Mouse (Mus musculus) MN1 (cell line): ENCODE measurements around the gene Ascc3.

ENCODE experiments used
- DNase-seq: peaks from one replicate; pipeline ENCODE4 v3.0.0-alpha.2; 2016; ENCODE audit warnings: low spot score

Gene Ascc3

GRCm38 (mm10) chr10:50763457-50764310 lies 171.2 kb downstream of the Ascc3 start:
- peak; percentile 16 for DNase-seq

- DNase-seq: no peak
Measured at GRCm38 (mm10) chr10:50772811-50773210, 180.3 kb downstream of the Ascc3 start.

- DNase-seq: no peak
Measured at GRCm38 (mm10) chr10:50773846-50774245, 181.4 kb downstream of the Ascc3 start.

- no peak for DNase-seq
Measured at GRCm38 (mm10) chr10:50792840-50793239, 200.4 kb downstream of the Ascc3 start.

GRCm38 (mm10) chr10:50801594-50801993 lies 209.1 kb downstream of the Ascc3 start:
- no peak for DNase-seq

GRCm38 (mm10) chr10:50802380-50802779 lies 209.9 kb downstream of the Ascc3 start:
- DNase-seq: no peak

- no peak for DNase-seq
Measured at GRCm38 (mm10) chr10:50806166-50806565, 213.7 kb downstream of the Ascc3 start.

GRCm38 (mm10) chr10:50822363-50822762 lies 229.9 kb downstream of the Ascc3 start:
- DNase-seq: no peak

- DNase-seq: no peak
Measured at GRCm38 (mm10) chr10:50826829-50827228, 234.4 kb downstream of the Ascc3 start.

GRCm38 (mm10) chr10:50834533-50834932 lies 242.1 kb downstream of the Ascc3 start:
- DNase-seq: no peak

GRCm38 (mm10) chr10:50843363-50843762 lies 250.9 kb downstream of the Ascc3 start:
- DNase-seq: no peak

GRCm38 (mm10) chr10:50868202-50868601 lies 275.7 kb downstream of the Ascc3 start:
- DNase-seq: no peak

- no peak for DNase-seq
Measured at GRCm38 (mm10) chr10:50876952-50877351, 284.5 kb downstream of the Ascc3 start.

- DNase-seq: no peak
Measured at GRCm38 (mm10) chr10:50881476-50882069, 289.1 kb downstream of the Ascc3 start.

GRCm38 (mm10) chr10:50882366-50882765 lies 289.9 kb downstream of the Ascc3 start:
- no peak for DNase-seq

GRCm38 (mm10) chr10:50886305-50886704 lies 293.8 kb downstream of the Ascc3 start:
- DNase-seq: no peak

- DNase-seq: no peak
Measured at GRCm38 (mm10) chr10:50890621-50891020, 298.2 kb downstream of the Ascc3 start.

- DNase-seq: no peak
Measured at GRCm38 (mm10) chr10:50891876-50892711, 299.6 kb downstream of the Ascc3 start.

- no peak for DNase-seq
Measured at GRCm38 (mm10) chr10:50892751-50893320, 300.4 kb downstream of the Ascc3 start.

- DNase-seq: no peak
Measured at GRCm38 (mm10) chr10:50893546-50893945, 301.1 kb downstream of the Ascc3 start.

- no peak for DNase-seq
Measured at GRCm38 (mm10) chr10:50894170-50894991, 301.9 kb downstream of the Ascc3 start, which contains the start of gene Sim1. Sim1 (plus strand) TSS chr10:50894754.
